Mouse (Mus musculus) heart, adult 2 months (tissue): Measurements from ENCODE around the gene AL731706.1.

Source experiments
- EP300 ChIP-seq: fragments of 200-500 bp; IDR thresholded peaks from 2 replicates; pipeline ENCODE4 v1.6.1; 2011; ENCODE audit warnings: low read depth, low read length, control low read depth; ENCODE audit not compliant: insufficient read depth
- POLR2A ChIP-seq: fragments of 200-500 bp; IDR thresholded peaks from 2 replicates; pipeline ENCODE4 v1.6.1; 2011; ENCODE audit warnings: mild to moderate bottlenecking, low read depth, low read length, control low read depth; ENCODE audit not compliant: insufficient read depth

DNA sequence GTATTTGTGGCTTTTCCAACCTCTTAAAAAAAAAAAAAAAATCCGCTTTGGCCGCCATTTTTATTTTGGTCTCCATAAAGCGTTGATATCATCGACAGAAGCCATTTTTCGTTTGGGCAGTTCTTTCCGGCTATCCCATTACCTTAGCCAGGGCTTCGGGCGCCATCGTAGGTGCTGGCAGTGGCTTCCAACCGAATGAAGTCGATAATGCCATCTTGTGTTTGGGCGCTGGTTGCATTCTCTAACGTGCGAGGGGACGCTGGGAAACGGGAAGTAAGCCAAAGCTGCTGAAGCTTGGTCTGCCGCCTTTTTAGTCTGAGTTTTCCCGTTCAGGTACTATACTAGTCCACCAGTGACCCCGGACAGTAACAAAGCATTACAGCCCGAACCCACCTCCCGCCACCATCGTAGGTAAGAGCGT lies 772 bp upstream of the AL731706.1 start:
- TF ChIP-seq POLR2A (peak; percentile 79), EP300 (peak; percentile 92)
